Mouse (Mus musculus): ENCODE data around the gene Syne3. TPM values are rescaled to one million over a fixed set of nuclear protein-coding genes. Genes with fewer than 3 reads are reported as not detected.

Syne3 gene
- total RNA-seq, 2 experiments from 2014 or later = 5.7 TPM

GRCm38 (mm10) chr12:105002340-105003132, 7.1 kb downstream of the Syne3 start:
- no peak for DNase-seq
- intact Hi-C loops (cut with DNase I; ENCODE audit: low total_unique reads) = no loop called here

- intact Hi-C loops (cut with DNase I; ENCODE audit: low total_unique reads) = no loop called here
Observed at GRCm38 (mm10) chr12:105001317-105001716, 8.3 kb downstream of the Syne3 start.

GRCm38 (mm10) chr12:105000487-105001283, 8.9 kb downstream of the Syne3 start:
- no peak for DNase-seq
- intact Hi-C loops (cut with DNase I; ENCODE audit: low total_unique reads) = no loop called here

More at GRCm38 (mm10) chr12:105001317-105001716, 8.3 kb downstream of the Syne3 start:
- no peak for DNase-seq

- intact Hi-C loops (cut with DNase I; ENCODE audit: low total_unique reads) = no loop called here
- DNase-seq = no peak
Observed at GRCm38 (mm10) chr12:104999171-104999570, 10.4 kb downstream of the Syne3 start.

- intact Hi-C loops (cut with DNase I; ENCODE audit: low total_unique reads) = no loop called here
- no peak for DNase-seq
Observed at GRCm38 (mm10) chr12:104998541-104998940, 11.1 kb downstream of the Syne3 start.

GRCm38 (mm10) chr12:104997641-104998293, 11.8 kb downstream of the Syne3 start:
- DNase-seq = no peak
- intact Hi-C loops (cut with DNase I; ENCODE audit: low total_unique reads) = no loop called here

GRCm38 (mm10) chr12:104997159-104997558, 12.4 kb downstream of the Syne3 start:
- no peak for DNase-seq
- intact Hi-C loops (cut with DNase I; ENCODE audit: low total_unique reads) = no loop called here

- no peak for DNase-seq
- intact Hi-C loops (cut with DNase I; ENCODE audit: low total_unique reads) = no loop called here
Observed at GRCm38 (mm10) chr12:104996012-104996728, 13.4 kb downstream of the Syne3 start.

- intact Hi-C loops (cut with DNase I; ENCODE audit: low total_unique reads) = no loop called here
- DNase-seq = no peak
Observed at GRCm38 (mm10) chr12:104995259-104995876, 14.2 kb downstream of the Syne3 start.

- intact Hi-C loops (cut with DNase I; ENCODE audit: low total_unique reads) = no loop called here
- peak; percentile 79 for DNase-seq
Observed at GRCm38 (mm10) chr12:104992838-104993237, 16.8 kb downstream of the Syne3 start.

GRCm38 (mm10) chr12:104992123-104992741, 17.4 kb downstream of the Syne3 start:
- no peak for DNase-seq
- intact Hi-C loops (cut with DNase I; ENCODE audit: low total_unique reads) = no loop called here

- intact Hi-C loops (cut with DNase I; ENCODE audit: low total_unique reads) = no loop called here
- DNase-seq = no peak
Observed at GRCm38 (mm10) chr12:104990741-104991454, 18.7 kb downstream of the Syne3 start.

GRCm38 (mm10) chr12:104987936-104988335, 21.7 kb downstream of the Syne3 start:
- intact Hi-C loops (cut with DNase I; ENCODE audit: low total_unique reads) = no loop called here
- no peak for DNase-seq

- intact Hi-C loops (cut with DNase I; ENCODE audit: low total_unique reads) = no loop called here
- no peak for DNase-seq
Observed at GRCm38 (mm10) chr12:104986781-104987180, 22.8 kb downstream of the Syne3 start.

- intact Hi-C loops (cut with DNase I; ENCODE audit: low total_unique reads) = no loop called here
- DNase-seq = no peak
Observed at GRCm38 (mm10) chr12:104986001-104986400, 23.6 kb downstream of the Syne3 start.

GRCm38 (mm10) chr12:104985088-104985487, 24.5 kb downstream of the Syne3 start:
- DNase-seq = no peak
- intact Hi-C loops (cut with DNase I; ENCODE audit: low total_unique reads) = no loop called here

- DNase-seq = peak; percentile 62
- intact Hi-C loops (cut with DNase I; ENCODE audit: low total_unique reads) = no loop called here
Observed at GRCm38 (mm10) chr12:104983476-104983875, 26.1 kb downstream of the Syne3 start.
